Mouse (Mus musculus) mesoderm, embryonic 11.5 days (tissue): ENCODE measurements around the gene Rps6kb1.

Source experiments
- DNase-seq: peaks from one replicate; pipeline ENCODE4 v3.0.0-alpha.2; 2012; ENCODE audit warnings: low read depth, low spot score

Rps6kb1 gene

DNA sequence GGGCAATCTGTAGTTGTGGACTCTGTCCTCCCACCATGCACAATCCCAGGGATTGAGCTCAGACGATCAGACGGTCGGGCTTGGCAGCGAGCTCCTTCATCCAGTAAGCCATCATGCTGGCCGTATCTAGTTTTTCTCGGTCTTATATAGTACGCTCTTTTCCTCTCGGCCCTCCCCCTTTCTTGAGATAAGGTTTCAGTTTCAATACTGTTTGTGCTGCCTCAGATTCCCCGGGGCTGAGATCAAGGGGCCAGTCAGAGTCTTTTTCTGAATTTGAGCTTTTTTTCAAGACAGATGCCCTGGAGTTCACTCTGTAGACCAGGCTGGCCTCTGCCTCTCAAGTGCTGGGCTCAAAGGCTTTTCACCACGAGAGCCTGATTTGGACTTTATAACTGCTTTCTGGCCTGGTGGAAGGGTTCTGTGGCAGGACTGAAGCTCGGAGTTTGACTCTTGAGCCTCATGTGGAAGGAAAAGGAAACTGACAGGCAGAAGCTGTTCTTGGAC lies 36.7 kb upstream of the Rps6kb1 start:
- DNase-seq, result no peak

GRCm38 (mm10) chr11:86580319-86581113 lies 35.9 kb upstream of the Rps6kb1 start:
- no peak for DNase-seq

GRCm38 (mm10) chr11:86579731-86580318 lies 35.2 kb upstream of the Rps6kb1 start:
- no peak for DNase-seq

- DNase-seq, result no peak
Measured at GRCm38 (mm10) chr11:86578809-86579730, 34.5 kb upstream of the Rps6kb1 start.

DNA sequence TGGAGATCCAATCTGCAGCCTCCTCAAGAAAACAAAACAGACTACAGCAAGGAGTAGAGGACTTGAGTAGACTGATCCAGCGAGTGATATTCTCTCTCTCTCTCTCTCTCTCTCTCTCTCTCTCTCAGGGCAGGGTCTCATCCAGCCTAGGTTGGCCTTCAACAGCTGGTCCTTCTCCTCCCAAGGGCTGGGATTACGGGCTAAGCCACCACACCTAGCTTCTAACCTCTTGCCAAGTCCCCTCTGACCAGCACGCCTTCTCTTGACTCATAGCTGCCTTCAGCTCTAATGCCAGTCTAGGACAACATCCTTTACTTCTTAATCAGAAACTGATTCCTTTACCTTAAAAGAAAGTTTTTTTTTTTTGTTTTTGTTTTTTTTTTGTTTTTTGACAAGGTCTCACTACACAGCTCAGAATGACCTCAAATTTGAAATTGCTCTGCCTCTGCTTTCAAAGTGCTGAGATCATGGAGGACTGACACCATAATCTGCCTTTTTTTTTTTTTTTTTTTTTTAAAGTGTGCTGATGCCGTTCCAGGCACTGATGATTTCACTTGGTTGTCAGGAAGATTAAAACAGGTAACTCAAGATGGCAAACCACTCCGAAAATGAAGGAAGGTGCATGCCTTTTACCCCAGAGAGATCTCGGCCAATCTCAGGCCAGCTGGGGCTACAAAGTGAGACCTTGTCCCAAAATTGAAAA lies 33.7 kb upstream of the Rps6kb1 start:
- DNase-seq, result no peak

DNA sequence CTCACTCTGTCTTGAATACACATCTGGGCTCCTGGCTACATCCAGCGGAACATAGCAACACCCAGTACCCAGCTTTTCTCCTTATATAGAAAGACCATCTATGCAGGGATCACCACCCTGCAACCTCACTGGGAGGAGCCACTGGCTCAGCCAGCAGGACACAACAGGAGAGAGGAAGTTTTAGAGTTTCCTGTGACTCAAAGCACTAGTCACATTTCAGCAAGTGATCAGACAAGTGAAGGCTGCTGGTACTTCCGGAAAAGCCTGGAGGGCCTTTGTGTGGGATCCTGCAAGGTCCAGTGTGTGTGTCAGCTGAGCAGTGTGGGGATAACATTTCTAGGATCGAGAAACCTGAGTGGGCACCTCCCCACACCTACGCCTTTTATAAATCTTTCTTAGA lies 32.6 kb upstream of the Rps6kb1 start:
- no peak for DNase-seq

DNA sequence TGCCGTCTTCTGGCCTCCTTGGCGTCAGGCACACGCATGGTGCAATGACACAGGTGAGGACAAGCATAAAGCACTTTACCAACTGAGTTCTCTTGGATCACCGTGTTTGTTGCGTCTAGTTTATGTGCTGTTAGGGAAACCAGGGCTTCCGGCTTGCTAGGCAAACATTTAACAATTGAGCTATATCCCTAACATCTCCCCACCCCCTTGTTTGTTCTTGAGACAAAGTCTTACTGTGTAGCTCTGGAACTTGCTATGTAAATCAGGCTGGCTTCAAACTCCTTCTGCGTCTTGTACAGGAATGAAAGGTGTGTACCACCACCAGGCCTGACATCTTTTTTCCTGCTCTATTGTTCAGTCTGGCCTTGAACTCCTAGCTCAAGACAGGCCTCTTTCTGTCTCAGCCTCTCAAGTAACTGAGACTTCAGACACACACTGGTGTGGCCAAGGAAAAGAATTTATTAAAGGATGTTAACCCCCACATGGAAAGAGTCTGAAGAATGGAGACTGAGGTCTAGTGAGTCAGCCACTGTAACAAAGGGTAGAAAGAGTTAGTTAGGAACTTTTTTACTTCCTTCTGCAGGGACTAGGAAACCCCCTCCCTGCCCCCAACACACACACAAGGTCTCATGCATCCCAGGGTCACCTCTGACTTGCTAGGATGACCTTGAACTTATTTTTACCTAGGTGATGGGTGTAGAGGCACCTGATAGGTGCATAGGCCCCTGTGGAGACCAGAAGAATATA lies 31.2 kb upstream of the Rps6kb1 start:
- DNase-seq, result no peak

- no peak for DNase-seq
Measured at GRCm38 (mm10) chr11:86574408-86574807, 29.8 kb upstream of the Rps6kb1 start.

DNA sequence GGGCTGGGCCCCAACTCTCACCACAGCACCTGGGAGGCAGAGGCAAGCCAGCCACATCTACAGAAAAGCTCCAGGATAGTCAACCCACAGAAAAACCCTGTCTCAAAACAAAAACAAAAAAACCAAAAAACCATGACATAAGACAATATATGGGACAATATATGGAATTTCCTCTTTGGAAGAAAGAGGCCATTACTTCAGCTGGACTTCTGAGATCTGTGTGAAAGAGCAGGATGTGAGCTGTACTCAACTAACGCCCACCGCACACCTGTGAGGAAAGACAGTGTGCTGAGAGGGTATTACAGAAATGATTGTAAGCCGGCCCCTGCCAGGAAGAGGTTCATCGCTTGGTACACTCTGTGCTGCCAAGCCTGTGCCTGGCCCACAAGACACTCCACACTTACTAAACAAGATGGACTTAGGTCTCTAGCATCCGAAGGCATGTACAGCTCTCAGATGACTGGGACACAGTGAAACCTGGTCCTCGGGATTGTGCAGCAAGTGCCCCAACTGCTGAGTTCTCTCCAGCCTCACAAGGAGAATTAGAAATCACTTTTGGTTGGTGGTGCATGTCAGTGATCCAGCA lies 29.1 kb upstream of the Rps6kb1 start:
- no peak for DNase-seq

DNA sequence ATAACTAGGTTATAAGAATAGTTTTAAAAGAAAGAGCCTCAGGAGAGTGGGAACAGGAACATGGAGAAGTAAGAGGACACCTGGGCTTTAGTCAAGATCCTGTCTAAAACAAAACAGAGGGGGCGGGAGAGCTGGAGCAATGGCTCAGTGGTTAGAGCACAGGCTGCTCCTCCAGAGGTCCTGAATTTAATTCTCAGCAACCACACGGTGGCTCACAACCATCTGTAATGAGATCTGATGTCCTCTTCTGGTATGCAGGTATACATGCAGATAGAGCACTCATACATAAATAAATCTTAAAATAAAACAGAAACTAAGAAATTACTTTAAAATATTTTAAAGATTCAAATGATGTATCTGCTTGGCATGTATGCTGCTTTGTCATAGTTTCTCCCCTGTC lies 28.0 kb upstream of the Rps6kb1 start:
- DNase-seq, result no peak

DNA sequence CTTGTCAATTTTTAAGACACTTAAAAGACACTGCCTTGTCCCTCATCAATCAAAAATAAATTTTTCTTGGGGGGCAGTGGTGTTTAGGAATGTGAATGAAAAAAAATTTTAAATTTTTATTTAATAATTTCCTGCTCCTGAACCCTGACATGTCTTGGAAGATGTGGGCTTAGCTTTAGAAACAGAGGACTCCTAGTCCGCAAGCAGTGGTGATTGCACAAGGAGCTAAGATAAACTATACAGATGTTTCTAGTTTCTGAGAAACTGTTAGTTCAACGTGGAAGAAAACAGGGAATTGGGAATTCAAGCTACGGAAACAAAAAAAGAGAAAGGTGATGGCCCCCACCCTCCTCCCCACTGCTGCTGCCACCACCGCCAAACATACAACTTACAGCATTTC lies 27.3 kb upstream of the Rps6kb1 start:
- no peak for DNase-seq

GRCm38 (mm10) chr11:86571047-86571855 lies 26.6 kb upstream of the Rps6kb1 start:
- peak; percentile 81 for DNase-seq

DNA sequence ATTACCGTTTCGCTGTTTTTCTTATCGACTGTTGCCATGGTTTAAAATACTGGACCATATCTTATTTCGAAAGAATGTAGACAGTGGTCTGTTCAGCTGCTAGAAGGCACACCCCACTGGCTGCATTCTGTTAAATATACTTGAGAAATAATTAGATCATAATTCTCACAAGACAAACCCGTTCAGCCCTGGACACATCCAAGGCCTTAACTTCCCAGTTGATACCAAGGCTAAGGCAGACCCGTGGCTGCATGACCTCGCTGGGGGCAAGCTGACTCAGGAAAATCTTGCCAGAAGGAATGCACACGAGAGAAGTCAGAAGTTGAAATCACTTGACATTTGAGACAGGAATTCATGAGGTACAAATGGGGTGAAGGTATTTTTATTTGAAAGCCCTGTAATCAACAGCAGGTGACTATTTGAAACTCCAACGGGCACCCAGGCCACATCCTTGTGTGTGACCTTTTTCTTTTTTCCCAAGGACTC lies 25.7 kb upstream of the Rps6kb1 start:
- peak; percentile 77 for DNase-seq

- DNase-seq, result peak; percentile 34
Measured at GRCm38 (mm10) chr11:86568425-86568824, 23.8 kb upstream of the Rps6kb1 start.

GRCm38 (mm10) chr11:86558258-86558657 lies 13.7 kb upstream of the Rps6kb1 start:
- no peak for DNase-seq

GRCm38 (mm10) chr11:86553525-86553924 lies 8.9 kb upstream of the Rps6kb1 start:
- DNase-seq, result no peak

DNA sequence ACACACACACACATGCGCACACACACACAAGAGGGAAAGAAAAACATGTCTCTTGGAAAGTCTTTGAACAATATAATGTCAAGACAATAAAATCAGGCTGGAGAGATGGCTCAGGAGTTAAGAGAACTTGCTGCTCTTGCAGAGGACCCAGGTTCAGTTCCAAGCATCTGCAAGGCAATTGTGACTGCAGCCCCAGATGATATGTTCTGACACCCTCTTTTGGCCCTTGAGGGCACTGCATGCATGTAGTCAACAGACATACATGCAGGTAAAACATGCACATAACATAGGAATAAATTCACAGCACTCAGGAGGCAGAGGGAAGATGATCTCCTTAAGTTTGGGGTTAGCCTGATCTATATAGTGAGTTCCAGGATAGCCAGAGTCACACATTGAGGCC lies 2.8 kb upstream of the Rps6kb1 start:
- no peak for DNase-seq

DNA sequence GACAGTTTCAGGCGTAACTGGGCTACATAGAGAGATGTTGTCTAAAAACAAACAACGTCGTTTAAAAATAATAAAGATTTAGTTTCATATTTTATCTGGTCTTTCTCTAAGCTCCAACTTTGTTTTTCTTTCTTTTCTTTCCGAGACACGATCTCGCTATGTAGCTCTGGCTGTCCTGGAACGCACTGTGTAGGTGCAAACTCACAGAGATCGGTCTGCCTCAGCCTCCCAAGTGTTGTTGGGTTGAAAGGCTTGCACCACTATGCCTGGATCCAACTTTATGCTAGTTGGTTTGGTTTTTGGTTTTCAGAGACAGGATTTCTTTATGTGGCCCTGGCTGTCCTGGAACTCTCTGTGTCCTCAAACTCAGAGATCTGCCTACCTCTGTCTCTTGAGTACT lies 951 bp upstream of the Rps6kb1 start:
- no peak for DNase-seq

- peak; percentile 13 for DNase-seq
Measured at GRCm38 (mm10) chr11:86543960-86544638, 506 bp downstream of the Rps6kb1 start.
